Mouse (Mus musculus) MEL (cell line): ENCODE measurements around the gene Sult6b1. TPM values are rescaled to one million over a fixed set of nuclear protein-coding genes. Genes with fewer than 3 reads are reported as not detected.
A peak's percentile ranks its signal among the peaks of the same experiment; 100 is the strongest.

ENCODE experiments used
- DNase-seq: peaks from one replicate; pipeline ENCODE4 v3.0.0; 2011; ENCODE audit warnings: low read depth, low spot score
- H3K27ac ChIP-seq: 2 replicates; pipeline ENCODE4 v1.5.1; 2012; ENCODE audit warnings: low read depth, mild to moderate bottlenecking, control low read depth, low read length, moderate library complexity; ENCODE audit not compliant: control insufficient read depth
- H3K27me3 ChIP-seq, 2 experiments: fragments of 150-350 bp in 1 of 2; sonication (generic) in 1 of 2; 2 replicates each; pipeline ENCODE4 v1.6.1; 2012; ENCODE audit warnings: low read length in 2 of 2, mild to moderate bottlenecking in 2 of 2, improper control_type of control experiment in 1 of 2, moderate library complexity in 1 of 2; ENCODE audit not compliant: insufficient read depth in 2 of 2, control insufficient read depth in 1 of 2
- H3K36me3 ChIP-seq, 2 experiments: 2 replicates each; pipeline ENCODE4 v1.6.1; 2012 to 2014; ENCODE audit warnings: low read length in 2 of 2, improper control_type of control experiment in 1 of 2, inconsistent platforms in 1 of 2, mild to moderate bottlenecking in 1 of 2; ENCODE audit not compliant: insufficient read depth in 2 of 2, control insufficient read depth in 1 of 2
- H3K4me1 ChIP-seq, 2 experiments: fragments of 150-350 bp in 1 of 2; sonication (generic) in 1 of 2; 2 replicates each; pipeline ENCODE4 v1.6.1; 2012; ENCODE audit warnings: low read length in 2 of 2, improper control_type of control experiment in 1 of 2, mild to moderate bottlenecking in 1 of 2; ENCODE audit not compliant: insufficient read depth in 2 of 2, control insufficient read depth in 1 of 2
- H3K4me3 ChIP-seq, 2 experiments: fragments of 150-350 bp in 1 of 2; sonication (generic) in 1 of 2; 2 replicates each; pipeline ENCODE4 v1.5.1; 2012; ENCODE audit warnings: low read depth in 2 of 2, low read length in 2 of 2, mild to moderate bottlenecking in 2 of 2, moderate library complexity in 2 of 2, control low read depth in 1 of 2, improper control_type of control experiment in 1 of 2; ENCODE audit not compliant: control insufficient read depth in 1 of 2, insufficient read depth in 1 of 2
- H3K79me2 ChIP-seq: 2 replicates; pipeline ENCODE4 v1.6.1; 2012; ENCODE audit warnings: mild to moderate bottlenecking, low read length, moderate library complexity; ENCODE audit not compliant: control insufficient read depth, poor library complexity, insufficient read depth
- H3K9ac ChIP-seq: 2 replicates; pipeline ENCODE4 v1.6.1; 2012; ENCODE audit warnings: low read depth, mild to moderate bottlenecking, control low read depth, low read length, moderate library complexity; ENCODE audit not compliant: control insufficient read depth, poor library complexity, severe bottlenecking
- H3K9me3 ChIP-seq: fragments of 150-350 bp; sonication (generic); replicated peaks from 2 replicates; pipeline ENCODE4 v1.6.1; 2012; ENCODE audit warnings: mild to moderate bottlenecking, low read length, improper control_type of control experiment, moderate library complexity; ENCODE audit not compliant: insufficient read depth
- CTCF ChIP-seq, 3 experiments: IDR thresholded peaks in 2 of 3; conservative IDR thresholded peaks in 1 of 3; 2 replicates each; pipeline ENCODE4 v1.5.1; 2011 to 2012; ENCODE audit warnings: low read length in 3 of 3, low read depth in 2 of 3, mild to moderate bottlenecking in 2 of 3, improper control_type of control experiment in 1 of 3, inconsistent platforms in 1 of 3, mixed read lengths in 1 of 3, moderate library complexity in 1 of 3; ENCODE audit not compliant: control insufficient read depth in 1 of 3, insufficient read depth in 1 of 3, poor library complexity in 1 of 3, severe bottlenecking in 1 of 3
- E2F4 ChIP-seq: IDR thresholded peaks from 2 replicates; pipeline ENCODE4 v1.6.1; 2011; ENCODE audit warnings: low read depth, low read length, improper control_type of control experiment, borderline replicate concordance
- ETS1 ChIP-seq: IDR thresholded peaks from 2 replicates; pipeline ENCODE4 v1.6.1; 2012; ENCODE audit warnings: low read depth, mild to moderate bottlenecking, inconsistent platforms, low read length, improper control_type of control experiment, moderate library complexity
- GATA1 ChIP-seq: IDR thresholded peaks from 2 replicates; pipeline ENCODE4 v1.6.1; 2011; ENCODE audit warnings: low read depth, low read length, improper control_type of control experiment
- HCFC1 ChIP-seq: IDR thresholded peaks from 2 replicates; pipeline ENCODE4 v1.6.1; 2012; ENCODE audit warnings: low read depth, mild to moderate bottlenecking, inconsistent platforms, low read length, improper control_type of control experiment, moderate library complexity
- MXI1 ChIP-seq: IDR thresholded peaks from 2 replicates; pipeline ENCODE4 v1.6.1; 2011; ENCODE audit warnings: mild to moderate bottlenecking, low read depth, low read length, improper control_type of control experiment
- MYB ChIP-seq: IDR thresholded peaks from 2 replicates; pipeline ENCODE4 v1.6.1; 2011; ENCODE audit warnings: mild to moderate bottlenecking, low read depth, low read length, improper control_type of control experiment
- NRF1 ChIP-seq: IDR thresholded peaks from 2 replicates; pipeline ENCODE4 v1.6.1; 2014; ENCODE audit warnings: low read depth, mild to moderate bottlenecking, inconsistent platforms, low read length, improper control_type of control experiment, moderate library complexity; ENCODE audit not compliant: poor library complexity, insufficient read depth, severe bottlenecking
- RCOR1 ChIP-seq: IDR thresholded peaks from 2 replicates; pipeline ENCODE4 v1.6.1; 2012; ENCODE audit warnings: low read depth, mild to moderate bottlenecking, inconsistent platforms, low read length, improper control_type of control experiment
- SIN3A ChIP-seq: IDR thresholded peaks from 2 replicates; pipeline ENCODE4 v1.6.1; 2012; ENCODE audit warnings: low read length, improper control_type of control experiment, inconsistent platforms
- TAL1 ChIP-seq: IDR thresholded peaks from 2 replicates; pipeline ENCODE4 v1.6.1; 2012; ENCODE audit warnings: mild to moderate bottlenecking, inconsistent platforms, low read length, moderate library complexity, mixed read lengths
- USF1 ChIP-seq: IDR thresholded peaks from 2 replicates; pipeline ENCODE4 v1.6.1; 2014; ENCODE audit warnings: low read depth, mild to moderate bottlenecking, inconsistent platforms, low read length, improper control_type of control experiment, moderate library complexity
- USF2 ChIP-seq, 2 experiments: IDR thresholded peaks; 2 replicates each; pipeline ENCODE4 v1.6.1; 2011 to 2012; ENCODE audit warnings: improper control_type of control experiment in 2 of 2, low read length in 2 of 2, borderline replicate concordance in 1 of 2, inconsistent platforms in 1 of 2, low read depth in 1 of 2, mild to moderate bottlenecking in 1 of 2; ENCODE audit not compliant: insufficient read depth in 1 of 2
- ZMIZ1 ChIP-seq: IDR thresholded peaks from 2 replicates; pipeline ENCODE4 v1.6.1; 2012; ENCODE audit warnings: low read depth, mild to moderate bottlenecking, inconsistent platforms, low read length, improper control_type of control experiment, moderate library complexity
- polyA plus RNA-seq, 2 experiments: library from polyadenylated mRNA; stranded (reverse) in 1 of 2; unstranded in 1 of 2; fragments of >175 nt in 1 of 2; fragments of >200 nt in 1 of 2; gene quantifications; 2 replicates each; pipeline versions ENCODE4 v1.2.1 to v1.2.4; 2012; ENCODE audit warnings: low replicate concordance in 2 of 2, low read depth in 1 of 2; ENCODE audit not compliant: insufficient read length in 2 of 2, insufficient read depth in 1 of 2, missing spikeins in 1 of 2
- total RNA-seq: library from RNA; depleted of rRNA; stranded (reverse); fragments of 300-350 nt; gene quantifications from 2 replicates; pipeline ENCODE4 v1.2.3, GENCODE M21; 2012

Sult6b1 gene
- total and polyA plus RNA-seq, 3 experiments: 0.29 TPM; not detected in 2

DNA sequence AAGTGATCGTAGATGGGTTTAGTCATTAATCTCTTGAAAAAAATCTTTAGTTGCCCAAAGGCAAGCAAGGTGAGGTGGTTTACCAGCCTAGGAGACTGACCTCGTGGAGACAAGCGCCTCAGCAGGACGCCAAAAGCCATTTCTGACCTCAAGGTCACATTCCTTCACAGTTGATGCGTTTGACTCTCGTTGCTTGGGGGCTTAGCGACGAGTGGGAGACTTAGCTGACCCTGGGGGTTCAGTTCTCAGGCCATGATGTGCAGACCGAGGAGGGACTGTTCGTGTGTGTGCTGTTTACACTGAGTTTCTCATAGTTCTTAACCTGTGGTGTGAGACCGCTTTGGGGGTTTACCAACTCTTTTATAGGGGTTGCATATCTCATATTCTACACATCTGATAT, 35.8 kb upstream of the Sult6b1 start:
- no peaks in the 10 kb centered on the region for H3K9me3 ChIP-seq
- H3K4me1 ChIP-seq: peaks cover 3 to 7% of the 10 kb centered on the region in 2 experiments; a peak in 3 of 4 replicates
- no peaks in the 10 kb centered on the region for H3K79me2 ChIP-seq
- H3K36me3 ChIP-seq: peaks cover 0 to 6% of the 10 kb centered on the region in 2 experiments; a peak in 2 of 4 replicates
- H3K9ac ChIP-seq: no peak overlapping the region
- H3K4me3 ChIP-seq: no peak overlapping the region
- TF ChIP-seq E2F4: no peak
- no peak for TF ChIP-seq USF1
- TF ChIP-seq MYB: no peak
- no peak for TF ChIP-seq TAL1
- TF ChIP-seq HCFC1: no peak
- no peak for TF ChIP-seq NRF1
- no peak for TF ChIP-seq ZMIZ1
- TF ChIP-seq CTCF (IDR thresholded peaks at IDR 0.05 in 2 of 3, conservative IDR thresholded peaks at IDR 0.05 in 1 of 3; ENCODE audit: control insufficient read depth in 1 of 3, insufficient read depth in 1 of 3, low read depth in 2 of 3, low read length in 3 of 3, poor library complexity in 1 of 3, severe bottlenecking in 1 of 3): no peak
- TF ChIP-seq, all 39 proteins: peak for 0
- no peak overlapping the region for H3K27ac ChIP-seq
- no peak for DNase-seq
- H3K27me3 ChIP-seq: no peaks in the 10 kb centered on the region

DNA sequence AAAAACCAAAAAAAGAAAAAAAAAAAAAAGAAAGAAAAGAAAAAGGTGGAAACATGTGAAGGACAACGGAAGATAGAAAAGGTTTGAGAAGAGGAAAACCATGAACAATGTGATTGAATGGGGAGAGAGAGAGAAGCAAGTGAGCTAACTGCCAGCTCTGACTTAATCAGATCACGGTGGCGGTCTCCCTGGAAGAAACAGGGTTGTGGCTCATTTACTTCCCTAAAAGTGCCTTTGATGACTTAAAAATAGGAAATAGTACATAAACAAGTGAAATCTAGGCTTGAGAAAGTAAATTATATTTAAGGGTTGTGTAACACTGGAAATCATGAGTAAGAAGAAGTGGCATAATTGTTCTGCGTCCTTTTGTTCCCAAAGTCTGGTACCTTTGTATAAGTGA, 32.1 kb upstream of the Sult6b1 start:
- Histone ChIP-seq H3K4me3 (no peak overlapping the region), H3K9me3 (no peaks in the 10 kb centered on the region), H3K36me3 (peaks cover 5 to 24% of the 10 kb centered on the region in 2 experiments), H3K79me2 (peaks cover 26% of the 10 kb centered on the region), H3K27me3 (no peaks in the 10 kb centered on the region), H3K4me1 (peaks cover 8 to 11% of the 10 kb centered on the region in 2 experiments), H3K27ac (no peak overlapping the region), H3K9ac (no peak overlapping the region)
- DNase-seq: peak; percentile 78
- peak; percentile 55; the same call in 1 of the 2 replicates for TF ChIP-seq SIN3A
- peak; percentile 64; the same call in 1 of the 2 replicates for TF ChIP-seq MXI1
- peak; percentile 79 for TF ChIP-seq RCOR1
- TF ChIP-seq NRF1: no peak
- no peak for TF ChIP-seq HCFC1
- peak; percentile 53; the same call in 1 of the 2 replicates for TF ChIP-seq ETS1
- no peak for TF ChIP-seq USF2 (IDR thresholded peaks at IDR 0.05; ENCODE audit: borderline replicate concordance in 1 of 2, insufficient read depth in 1 of 2, low read depth in 1 of 2, low read length in 2 of 2)
- peak; percentile 37; the same call in 1 of the 2 replicates for TF ChIP-seq GATA1
